Comparison of ENCODE assay signal across 33 mouse cellular contexts in the genomic region with DNA sequence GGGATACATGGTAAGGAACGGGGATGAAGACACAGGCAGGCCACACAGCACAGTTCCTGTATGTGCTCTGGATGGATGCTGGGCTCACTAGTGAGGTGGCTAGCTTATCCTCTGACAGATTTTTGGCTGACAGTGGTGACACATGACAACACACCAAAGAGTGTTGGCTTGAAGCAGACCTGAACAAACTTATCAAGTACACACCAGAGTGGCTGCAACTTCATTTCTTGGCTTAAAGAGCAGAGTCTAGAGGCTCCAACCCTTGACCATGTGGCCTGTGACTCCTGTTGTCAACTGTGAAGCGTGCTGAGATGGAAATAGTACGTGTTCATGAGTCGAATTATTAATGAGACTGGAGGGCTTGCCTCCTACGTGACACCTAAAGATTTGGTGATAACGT. TPM values are rescaled to one million over a fixed set of nuclear protein-coding genes. Genes with fewer than 3 reads are reported as not detected.
A peak's percentile ranks its signal among the peaks of the same experiment; 100 is the strongest.
DNase-seq lines count a peak whose midpoint lies in the region; ATAC-seq and TF ChIP-seq lines count a peak whose summit lies in the region.
"Had no signal": no experiment of that assay in that cellular context is flagged by ENCODE, and none has a peak within 500 bp of the region (broad histone marks: within the 10 kb centered on the region; RNA-seq: fewer than 3 reads in every experiment).

No protein-coding gene starts in this region.

- no peak overlapping the region for H3K4me2 ChIP-seq in heart, embryonic 13.5 days
- H3K4me2 ChIP-seq: embryonic facial prominence, embryonic 13.5 days; forebrain, embryonic 15.5 days; hindbrain, embryonic 14.5 days; liver, embryonic 12.5 days; neural tube, embryonic 15.5 days had no signal

- ATAC-seq in heart, embryonic 13.5 days (ENCODE audit: extremely low read depth, insufficient number of reproducible peaks, low FRiP score, low TSS enrichment): peak; percentile 73
- ATAC-seq: forebrain, embryonic 15.5 days; intestine, postnatal 0 days; liver, embryonic 12.5 days; liver, postnatal 0 days; lung, postnatal 0 days had no signal

- peak in 1 of 2 experiments; percentile 69 for DNase-seq in heart, adult 2 months
- DNase-seq in heart, embryonic 10.5 days (ENCODE audit: low spot score): no peak
- peak; percentile 73 to 81 for DNase-seq in heart, postnatal 10 days
- no peak for DNase-seq in urinary bladder, adult 18-20 months (ENCODE audit: low spot score in 2 of 2)
- DNase-seq in kidney, adult 18-20 months: no peak
- DNase-seq in spleen, adult 18-20 months: no peak
- DNase-seq: adrenal gland, postnatal 14 days; cerebellum, adult 11-12 months; cerebellum, postnatal 10 days; gastrocnemius, postnatal 25 days; kidney, postnatal 14 days; left cerebral cortex, postnatal 4 days; liver, postnatal 0 days; midbrain, embryonic 14.5 days; thymus, adult 18-20 months; thymus, postnatal 25 days had no signal

- no peak overlapping the region for H3K27ac ChIP-seq in heart, adult 2 months
- H3K27ac ChIP-seq in heart, embryonic 10.5 days: no peak overlapping the region
- H3K27ac ChIP-seq in heart, embryonic 13.5 days (replicated peaks): no peak overlapping the region
- H3K27ac ChIP-seq: embryonic facial prominence, embryonic 13.5 days; forebrain, embryonic 10.5 days; forebrain, embryonic 15.5 days; hindbrain, embryonic 14.5 days; left cerebral cortex, adult 2 months; liver, embryonic 12.5 days; neural tube, embryonic 15.5 days; stomach, postnatal 0 days had no signal

- H3K9me3 ChIP-seq in heart, embryonic 10.5 days: no peaks in the 10 kb centered on the region
- H3K9me3 ChIP-seq in heart, embryonic 13.5 days: no peaks in the 10 kb centered on the region
- H3K9me3 ChIP-seq: embryonic facial prominence, embryonic 13.5 days; forebrain, embryonic 10.5 days; forebrain, embryonic 15.5 days; liver, embryonic 12.5 days; neural tube, embryonic 15.5 days had no signal

- H3K36me3 ChIP-seq in heart, adult 2 months (ENCODE audit: control insufficient read depth, insufficient read depth, low read length): no peaks in the 10 kb centered on the region
- no peaks in the 10 kb centered on the region for H3K36me3 ChIP-seq in heart, embryonic 10.5 days
- no peaks in the 10 kb centered on the region for H3K36me3 ChIP-seq in heart, embryonic 13.5 days
- H3K36me3 ChIP-seq: embryonic facial prominence, embryonic 13.5 days; forebrain, embryonic 10.5 days; forebrain, embryonic 15.5 days; liver, embryonic 12.5 days; neural tube, embryonic 15.5 days had no signal

- no peaks in the 10 kb centered on the region for H3K79me2 ChIP-seq in heart, adult 2 months (replicated peaks; ENCODE audit: control insufficient read depth, insufficient read depth, low read length)

- no peak for TF ChIP-seq CTCF in heart, adult 2 months (IDR thresholded peaks at IDR 0.05)

- H3K4me1 ChIP-seq in heart, adult 2 months (ENCODE audit: control insufficient read depth, insufficient read depth, low read length): peaks cover 1% of the 10 kb centered on the region; the same call in 1 of the 2 replicates
- peaks cover 6% of the 10 kb centered on the region; the same call in 1 of the 2 replicates for H3K4me1 ChIP-seq in heart, embryonic 10.5 days
- peaks cover 15% of the 10 kb centered on the region for H3K4me1 ChIP-seq in heart, embryonic 13.5 days
- H3K4me1 ChIP-seq: liver, embryonic 12.5 days; neural tube, embryonic 15.5 days had no signal

- intact Hi-C loops in heart, adult 2 months (cut with DNase I): no loop called here
- intact Hi-C loops in heart, postnatal 10 days (cut with DNase I): no loop called here

- no peaks in the 10 kb centered on the region for H3K27me3 ChIP-seq in heart, adult 2 months (ENCODE audit: control insufficient read depth, insufficient read depth, low read length)
- H3K27me3 ChIP-seq in heart, embryonic 10.5 days (ENCODE audit: insufficient read depth, poor library complexity, severe bottlenecking): no peaks in the 10 kb centered on the region
- peaks cover 8% of the 10 kb centered on the region; the same call in 1 of the 2 replicates for H3K27me3 ChIP-seq in heart, embryonic 13.5 days (replicated peaks)
- H3K27me3 ChIP-seq: embryonic facial prominence, embryonic 13.5 days; forebrain, embryonic 15.5 days; liver, embryonic 12.5 days; neural tube, embryonic 15.5 days had no signal

- no peak for TF ChIP-seq POLR2A in heart, adult 2 months (IDR thresholded peaks at IDR 0.05; ENCODE audit: insufficient read depth, low read depth, low read length)

- no peak overlapping the region for H3K9ac ChIP-seq in heart, adult 2 months (ENCODE audit: low read depth, low read length)
- H3K9ac ChIP-seq in heart, embryonic 13.5 days: no peak overlapping the region
- H3K9ac ChIP-seq: embryonic facial prominence, embryonic 13.5 days; forebrain, embryonic 15.5 days; hindbrain, embryonic 14.5 days; liver, embryonic 12.5 days; liver, postnatal 0 days; neural tube, embryonic 15.5 days had no signal

- TF ChIP-seq EP300 in heart, adult 2 months (IDR thresholded peaks at IDR 0.05; ENCODE audit: insufficient read depth, low read depth, low read length): 0 out of 2 replicates have a peak, but pooled peaks have one; percentile 66

- no peak overlapping the region for H3K4me3 ChIP-seq in heart, adult 2 months
- no peak overlapping the region for H3K4me3 ChIP-seq in heart, embryonic 10.5 days
- H3K4me3 ChIP-seq in heart, embryonic 13.5 days: no peak overlapping the region
- H3K4me3 ChIP-seq: embryonic facial prominence, embryonic 13.5 days; forebrain, embryonic 10.5 days; forebrain, embryonic 15.5 days; left cerebral cortex, adult 2 months; liver, embryonic 12.5 days; neural tube, embryonic 15.5 days had no signal

- 54% methylated on average over 6 of the region's 6 CpGs for WGBS in heart, adult 2 months
- 70% methylated on average over 6 of the region's 6 CpGs for WGBS in heart, embryonic 10.5 days
- WGBS in heart, embryonic 13.5 days: 40% methylated on average over 6 of the region's 6 CpGs

RNA-seq across cellular contexts. Expression of gene Mindy4b-ps, which starts 17.4 kb away (rescaled TPM):
- under 1 TPM; 0.20 to 0.21 TPM for total RNA-seq in heart, adult 2 months (2021)
- 0.31 and 0.67 TPM in 2 replicates for polyA plus RNA-seq in heart, adult 2 months (2012; rRNA removed)
- polyA plus RNA-seq in heart, embryonic 10.5 days (2016; fragmentation: Nextera tagmentation; extraction: Ambion mirVana): not detected in 2 replicates
- polyA plus RNA-seq in heart, embryonic 13.5 days (2015; fragmentation: Nextera tagmentation; extraction: Ambion mirVana): 0.09 and 0.13 TPM in 2 replicates
- total RNA-seq in heart, postnatal 10 days (2021): under 1 TPM; 0.12 to 0.32 TPM
- total RNA-seq: adrenal gland, postnatal 14 days; common myeloid progenitor, adult 5-6 weeks; gastrocnemius, adult 18-20 months; gastrocnemius, postnatal 25 days; hematopoietic stem cell, adult 5-6 weeks; MEL had no signal
- polyA plus RNA-seq: embryonic facial prominence, embryonic 13.5 days; forebrain, embryonic 10.5 days; forebrain, embryonic 15.5 days; hindbrain, embryonic 14.5 days; intestine, postnatal 0 days; kidney, embryonic 14.5 days; liver, embryonic 12.5 days; liver, postnatal 0 days; lung, postnatal 0 days; midbrain, embryonic 14.5 days; spleen, adult 2 months; stomach, postnatal 0 days had no signal

Comparison
In these comparisons a context has a peak if more than half of its experiments do, and no peak if none do; other contexts are left out.
1. DNase-seq: peak in heart, postnatal 10 days (2 of 2); none in heart, embryonic 10.5 days (single experiment), urinary bladder, adult 18-20 months (0 of 2), kidney, adult 18-20 months (single experiment) and spleen, adult 18-20 months (0 of 2).